Mouse (Mus musculus) midbrain, embryonic 14.5 days (tissue): Measurements from ENCODE around the gene Ece1. TPM values are rescaled to one million over a fixed set of nuclear protein-coding genes. Genes with fewer than 3 reads are reported as not detected.

ENCODE experiments used
- ATAC-seq: fragments of 200-750 bp; cut with Nextera tagmentation; 2 replicates; pipeline ENCODE4 v1.8.0; 2017; ENCODE audit warnings: moderate number of reproducible peaks, moderate library complexity; ENCODE audit not compliant: low FRiP score, low TSS enrichment
- DNase-seq: peaks from one replicate; pipeline ENCODE4 v3.0.0-alpha.2; 2015
- H3K27ac ChIP-seq: fragments of 300-500 bp; sonication (generic); replicated peaks from 2 replicates; pipeline ENCODE4 v1.5.1; 2014; ENCODE audit warnings: mild to moderate bottlenecking, low read depth, low read length, moderate library complexity
- H3K27me3 ChIP-seq: fragments of 300-500 bp; sonication (generic); 2 replicates; pipeline ENCODE4 v1.6.1; 2014; ENCODE audit warnings: low read length, control low read depth, mixed read lengths; ENCODE audit not compliant: control insufficient read depth, insufficient read depth
- H3K36me3 ChIP-seq: fragments of 300-500 bp; sonication (generic); 2 replicates; pipeline ENCODE4 v1.6.1; 2014; ENCODE audit warnings: low read length, control low read depth; ENCODE audit not compliant: control insufficient read depth, insufficient read depth
- H3K4me1 ChIP-seq: fragments of 300-500 bp; sonication (generic); 2 replicates; pipeline ENCODE4 v1.6.1; 2014; ENCODE audit warnings: mild to moderate bottlenecking, antibody characterized with exemption, low read length, control low read depth; ENCODE audit not compliant: control insufficient read depth, insufficient read depth
- H3K4me2 ChIP-seq: fragments of 300-500 bp; sonication (generic); 2 replicates; pipeline ENCODE4 v1.6.1; 2014; ENCODE audit warnings: mild to moderate bottlenecking, low read length, moderate library complexity
- H3K4me3 ChIP-seq: fragments of 300-500 bp; sonication (generic); replicated peaks from 2 replicates; pipeline ENCODE4 v1.5.1; 2014; ENCODE audit warnings: low read depth, low read length
- H3K9ac ChIP-seq: fragments of 300-500 bp; sonication (generic); replicated peaks from 2 replicates; pipeline ENCODE4 v1.6.1; 2014; ENCODE audit warnings: mild to moderate bottlenecking, low read length, moderate library complexity
- H3K9me3 ChIP-seq: fragments of 300-500 bp; sonication (generic); 2 replicates; pipeline ENCODE4 v1.6.1; 2016; ENCODE audit warnings: low read length, control low read depth, mixed read lengths; ENCODE audit not compliant: control insufficient read depth
- WGBS: fragments of 180-500 bp; shearing (Covaris S2); extraction: QIAGEN DNeasy Blood & Tissue Kit; methylation state at CpG from one replicate; pipeline ENCODE4 v1.1.7; 2014; 5-methylcytosine and 5-hydroxymethylcytosine counted together
- polyA plus RNA-seq: library from polyadenylated mRNA; unstranded; fragments of >200 nt; fragmentation: Nextera tagmentation; extraction: Ambion mirVana; gene quantifications from 2 replicates; pipeline ENCODE4 v1.2.1, GENCODE M21; 2014

Ece1 gene
- polyA plus RNA-seq, 1 experiment from 2014 or later = 18.4 TPM

DNA sequence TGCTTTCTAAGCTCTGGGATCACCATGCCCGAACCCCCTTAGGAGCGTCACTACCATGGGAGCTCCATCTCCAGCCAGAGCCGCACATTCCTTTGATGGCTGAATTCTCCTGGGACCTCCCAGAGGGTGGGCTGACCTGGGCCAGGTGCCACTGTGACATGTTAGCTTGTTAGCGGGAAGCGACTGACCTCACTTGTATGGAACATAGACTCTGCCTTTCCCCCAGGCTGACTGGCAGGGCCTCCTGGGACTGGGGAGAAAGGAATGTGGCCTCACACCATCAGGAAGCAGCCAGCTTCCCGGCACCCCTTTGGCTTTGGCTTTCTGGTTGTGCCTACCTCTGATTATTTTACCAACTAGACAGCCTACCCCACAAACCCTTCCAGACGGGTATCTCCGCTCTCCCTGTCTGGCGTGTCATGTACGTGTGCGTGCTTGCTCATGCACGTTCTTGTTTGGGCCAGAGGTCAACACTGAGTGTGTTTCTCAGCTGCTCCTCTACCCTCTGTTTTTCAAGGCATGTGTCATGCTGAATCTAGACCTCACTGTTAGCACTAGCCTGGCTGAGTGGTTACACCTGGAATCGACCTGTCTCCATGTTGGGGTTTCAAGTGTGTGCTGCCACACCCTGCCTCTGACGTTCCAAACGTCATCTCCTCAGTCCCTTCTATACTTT lies 67.4 kb downstream of the Ece1 start:
- Histone ChIP-seq H3K9me3 (no peaks in the 10 kb centered on the region), H3K4me2 (no peak overlapping the region), H3K36me3 (no peaks in the 10 kb centered on the region), H3K27ac (no peak overlapping the region), H3K4me1 (peaks cover 15% of the 10 kb centered on the region; the same call in 1 of the 2 replicates), H3K9ac (no peak overlapping the region), H3K27me3 (no peaks in the 10 kb centered on the region), H3K4me3 (no peak overlapping the region)
- no peak for DNase-seq
- ATAC-seq = no peak
- WGBS = 84% methylated on average over 15 of the region's 15 CpGs

DNA sequence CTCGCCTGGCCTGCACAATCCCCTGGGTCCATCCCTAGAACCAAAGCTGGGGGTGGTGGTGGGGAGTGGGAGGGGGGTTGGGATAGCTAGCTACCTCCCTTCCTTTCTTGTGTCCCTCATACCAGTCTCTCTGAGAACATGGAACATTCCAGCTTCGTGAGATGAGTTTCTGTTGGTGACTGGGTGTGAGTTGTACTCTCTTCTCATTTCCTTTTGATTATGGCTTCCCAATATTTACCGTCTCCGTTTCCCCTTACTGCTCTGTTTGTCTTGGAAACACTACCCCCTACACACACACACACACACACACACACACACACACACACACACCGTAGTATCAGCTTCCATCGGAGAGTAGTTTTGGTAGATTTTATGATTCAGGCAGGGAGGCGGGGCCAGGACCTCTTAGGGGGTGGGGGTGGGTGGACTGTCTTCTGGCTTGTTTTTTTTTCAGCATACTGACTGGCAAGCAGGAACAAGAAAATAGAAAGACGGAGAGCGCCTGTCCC lies 68.5 kb downstream of the Ece1 start:
- 0 out of 2 replicates have a peak, but pooled peaks cover 6% of the 10 kb centered on the region for H3K36me3 ChIP-seq
- 37% methylated on average over 9 of the region's 9 CpGs for WGBS
- H3K4me2 ChIP-seq = no peak overlapping the region
- no peak for ATAC-seq
- no peak overlapping the region for H3K4me3 ChIP-seq
- no peak overlapping the region for H3K9ac ChIP-seq
- H3K4me1 ChIP-seq = peaks cover 15% of the 10 kb centered on the region; the same call in 1 of the 2 replicates
- no peaks in the 10 kb centered on the region for H3K9me3 ChIP-seq
- peak overlapping the region; percentile 55; the same call in 1 of the 2 replicates for H3K27ac ChIP-seq
- H3K27me3 ChIP-seq = no peaks in the 10 kb centered on the region
- no peak for DNase-seq

DNA sequence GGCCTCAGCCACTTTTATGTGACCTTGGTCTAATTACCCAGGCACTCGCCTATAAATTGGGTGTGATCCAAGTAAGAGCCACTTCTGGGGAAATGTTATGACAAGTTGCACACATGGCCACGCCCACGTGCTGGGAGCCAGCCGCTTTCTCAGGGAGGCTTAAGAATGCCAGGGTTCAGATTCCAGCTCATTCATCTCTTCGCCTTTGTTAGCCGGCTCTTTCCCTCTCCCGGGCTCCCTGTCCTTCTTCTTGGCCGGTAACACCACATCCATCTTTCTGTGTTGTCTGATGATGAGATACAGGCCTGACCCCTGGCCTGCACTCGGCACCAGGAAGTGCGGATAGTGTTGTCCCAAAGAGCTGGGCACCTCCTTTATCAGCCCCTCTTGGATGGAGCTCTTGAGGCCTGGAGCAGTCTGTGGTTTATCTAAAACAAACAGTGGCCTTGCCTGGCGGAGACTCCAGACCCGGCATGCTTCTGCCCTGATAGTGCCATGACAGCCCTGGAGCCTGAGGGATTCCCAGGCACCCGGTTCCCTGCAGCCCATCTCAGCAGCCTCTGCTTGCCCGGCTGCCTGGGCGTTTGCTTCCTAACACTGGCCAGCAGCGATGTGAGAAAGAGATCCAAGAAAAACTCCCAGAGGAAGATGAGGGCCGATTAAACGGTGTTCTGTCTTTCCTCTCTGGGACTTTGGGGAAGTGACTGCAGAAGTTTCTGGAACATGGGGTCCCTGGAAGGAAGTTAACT lies 69.1 kb downstream of the Ece1 start:
- ATAC-seq = no peak; the same call in 1 of the 2 replicates
- H3K4me3 ChIP-seq = no peak overlapping the region
- H3K9ac ChIP-seq = no peak overlapping the region
- 21% methylated on average over 18 of the region's 18 CpGs for WGBS
- peak overlapping the region; percentile 55 for H3K27ac ChIP-seq
- no peak overlapping the region for H3K4me2 ChIP-seq
- peak; percentile 75 for DNase-seq
- H3K9me3 ChIP-seq = no peaks in the 10 kb centered on the region
- peaks cover 15% of the 10 kb centered on the region; the same call in 1 of the 2 replicates for H3K4me1 ChIP-seq
- 0 out of 2 replicates have a peak, but pooled peaks cover 6% of the 10 kb centered on the region for H3K36me3 ChIP-seq
- no peaks in the 10 kb centered on the region for H3K27me3 ChIP-seq

DNA sequence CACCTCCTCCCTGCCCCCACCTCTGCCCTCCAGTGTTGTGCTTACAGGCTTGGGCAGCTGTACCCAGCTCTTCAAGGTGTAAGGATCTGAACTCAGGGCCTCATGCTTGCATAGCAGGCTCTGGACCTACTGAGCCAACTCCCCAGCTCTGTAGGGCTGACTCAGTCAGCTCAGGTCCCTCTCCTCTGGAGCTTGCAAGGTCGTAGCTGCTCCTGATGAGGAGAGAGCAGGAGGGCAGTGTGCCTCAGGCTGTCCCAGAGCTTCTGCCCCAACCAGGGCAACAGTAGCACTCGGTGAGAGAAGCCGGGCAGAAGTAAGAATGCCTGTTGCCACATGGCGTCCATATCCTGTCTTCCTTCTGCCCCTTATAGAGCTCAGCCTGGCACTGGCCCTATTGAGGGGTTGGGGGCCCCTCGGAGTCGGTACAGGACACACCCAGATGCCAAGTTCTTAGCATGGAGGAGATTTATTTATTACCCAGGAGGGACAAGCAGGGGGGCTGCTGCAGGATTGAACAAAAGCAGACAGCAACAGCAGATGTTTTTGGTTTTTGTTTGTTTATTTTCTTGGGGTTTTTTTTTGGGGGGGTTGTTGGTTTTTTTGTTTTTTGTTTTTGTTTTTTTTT lies 70.6 kb downstream of the Ece1 start:
- H3K9me3 ChIP-seq = no peaks in the 10 kb centered on the region
- 70% methylated on average over 6 of the region's 6 CpGs for WGBS
- DNase-seq (no peak), ATAC-seq (no peak)
- H3K27me3 ChIP-seq = no peaks in the 10 kb centered on the region
- no peak overlapping the region for H3K27ac ChIP-seq
- no peak overlapping the region for H3K4me3 ChIP-seq
- H3K36me3 ChIP-seq = peaks cover 14% of the 10 kb centered on the region
- H3K4me1 ChIP-seq = peaks cover 15% of the 10 kb centered on the region; the same call in 1 of the 2 replicates
- no peak overlapping the region for H3K9ac ChIP-seq
- H3K4me2 ChIP-seq = no peak overlapping the region

DNA sequence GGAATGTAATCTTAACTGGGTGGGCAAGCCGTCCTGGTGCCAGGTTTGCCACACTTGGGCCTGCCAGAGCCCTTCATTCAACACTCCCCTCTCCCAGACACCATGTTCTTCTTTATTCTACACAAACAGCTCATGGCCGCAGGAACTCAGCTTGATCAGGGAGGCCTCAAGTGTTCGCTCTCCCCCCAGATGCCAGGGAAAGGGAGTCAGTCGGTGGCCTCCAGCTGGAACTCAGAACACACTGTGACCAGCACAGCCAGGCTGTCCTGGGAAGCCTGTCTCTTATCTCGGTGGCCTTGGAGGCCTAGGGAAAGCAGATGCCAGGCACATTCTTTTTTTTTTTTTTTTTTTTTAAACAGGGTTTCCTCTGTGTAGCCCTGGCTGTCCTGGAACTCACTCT lies 71.3 kb downstream of the Ece1 start:
- H3K4me2 ChIP-seq = no peak overlapping the region
- H3K9me3 ChIP-seq = no peaks in the 10 kb centered on the region
- H3K27me3 ChIP-seq = no peaks in the 10 kb centered on the region
- no peak overlapping the region for H3K4me3 ChIP-seq
- peaks cover 14% of the 10 kb centered on the region for H3K36me3 ChIP-seq
- 86% methylated on average over 5 of the region's 5 CpGs for WGBS
- no peak overlapping the region for H3K9ac ChIP-seq
- DNase-seq (no peak), ATAC-seq (no peak)
- peaks cover 15% of the 10 kb centered on the region; the same call in 1 of the 2 replicates for H3K4me1 ChIP-seq
- H3K27ac ChIP-seq = no peak overlapping the region

DNA sequence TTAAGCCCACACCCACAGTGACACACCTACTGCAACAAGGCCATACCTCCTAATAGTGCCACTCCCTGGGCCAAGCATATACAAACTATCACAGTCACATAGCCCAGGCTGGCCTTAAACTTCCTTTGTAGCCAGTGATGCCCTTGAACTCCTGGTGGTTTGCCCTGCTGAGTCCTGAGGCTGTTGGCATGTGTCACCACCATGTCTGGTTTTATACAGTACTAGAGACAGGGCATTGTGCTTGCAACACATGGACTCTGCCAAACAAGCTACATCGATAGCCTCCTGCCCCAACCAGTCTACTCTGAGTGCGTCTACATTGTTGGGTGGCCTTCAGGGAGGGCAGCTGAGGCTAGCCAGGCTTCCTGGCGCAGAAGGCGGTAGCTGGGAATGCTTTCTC lies 74.1 kb downstream of the Ece1 start:
- Histone ChIP-seq H3K27me3 (no peaks in the 10 kb centered on the region), H3K9ac (no peak overlapping the region), H3K4me2 (no peak overlapping the region), H3K4me3 (no peak overlapping the region), H3K9me3 (no peaks in the 10 kb centered on the region), H3K27ac (no peak overlapping the region), H3K4me1 (peaks cover 7% of the 10 kb centered on the region), H3K36me3 (peaks cover 22% of the 10 kb centered on the region)
- WGBS = 94% methylated on average over 4 of the region's 4 CpGs
- DNase-seq (no peak), ATAC-seq (no peak)

DNA sequence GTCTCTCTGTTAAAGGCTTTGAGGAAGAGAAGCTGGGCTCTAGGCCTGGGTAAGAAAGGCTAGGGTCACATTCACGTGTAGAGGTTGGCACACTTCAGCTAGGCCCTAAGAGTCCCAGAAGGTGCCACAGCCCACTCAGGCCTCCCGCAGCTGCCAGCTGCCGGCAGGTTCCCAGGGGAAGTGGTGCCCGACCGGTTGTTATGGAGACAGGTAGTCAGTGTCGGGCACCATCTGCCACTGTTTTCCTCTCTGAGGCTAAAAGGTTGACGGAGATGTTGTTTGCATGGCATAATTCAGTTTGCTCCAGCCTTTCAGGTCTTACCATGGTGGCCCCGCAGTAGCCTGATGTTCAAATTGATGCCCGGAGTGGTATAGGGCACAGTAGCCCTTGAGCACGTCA lies 78.0 kb downstream of the Ece1 start:
- H3K36me3 ChIP-seq = peaks cover 27% of the 10 kb centered on the region
- no peak overlapping the region for H3K4me3 ChIP-seq
- no peak overlapping the region for H3K9ac ChIP-seq
- no peaks in the 10 kb centered on the region for H3K27me3 ChIP-seq
- DNase-seq (peak; percentile 60), ATAC-seq (peak; percentile 34; the same call in 1 of the 2 replicates)
- peak overlapping the region; percentile 26; the same call in 1 of the 2 replicates for H3K27ac ChIP-seq
- no peaks in the 10 kb centered on the region for H3K9me3 ChIP-seq
- H3K4me2 ChIP-seq = no peak overlapping the region
- WGBS = 67% methylated on average over 10 of the region's 10 CpGs
- peaks cover 18% of the 10 kb centered on the region for H3K4me1 ChIP-seq

DNA sequence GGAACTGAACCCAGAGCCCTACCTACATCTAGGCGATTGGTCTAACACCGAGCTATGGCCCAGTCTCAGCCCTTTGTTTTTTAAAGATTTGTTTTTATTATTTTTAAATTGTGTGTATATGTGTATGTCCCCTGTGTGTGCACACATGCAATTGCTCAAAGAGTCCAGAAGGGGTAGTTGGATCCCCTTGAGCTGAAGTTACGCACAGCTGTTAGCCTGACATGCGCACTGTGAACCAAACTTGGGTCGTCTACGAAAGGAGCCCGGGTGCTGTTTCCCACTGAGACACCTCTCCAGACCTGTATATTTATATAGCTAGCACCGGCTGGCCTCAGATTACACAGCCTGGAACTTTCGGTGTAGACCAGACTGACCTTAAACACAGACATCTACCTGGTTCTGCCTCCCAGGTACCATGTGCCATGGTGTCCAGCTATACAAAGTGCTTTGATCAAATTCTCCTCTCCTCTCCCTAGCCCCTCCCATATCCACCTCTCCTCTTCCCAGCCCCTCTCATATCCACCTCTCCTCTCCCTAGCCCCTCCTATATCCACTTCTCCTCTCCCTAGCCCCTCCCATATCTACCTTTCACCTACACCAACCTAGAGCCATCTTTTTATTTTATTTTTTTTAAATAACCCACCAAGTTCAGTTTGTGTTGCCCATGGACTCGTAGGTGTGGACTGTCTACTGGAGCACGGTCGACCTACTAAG lies 79.3 kb downstream of the Ece1 start:
- Histone ChIP-seq H3K27ac (0 out of 2 replicates have a peak overlapping the region, but pooled peaks have one; percentile 49), H3K9ac (no peak overlapping the region), H3K9me3 (no peaks in the 10 kb centered on the region), H3K4me1 (peaks cover 18% of the 10 kb centered on the region), H3K4me3 (no peak overlapping the region), H3K4me2 (no peak overlapping the region), H3K27me3 (no peaks in the 10 kb centered on the region), H3K36me3 (peaks cover 28% of the 10 kb centered on the region)
- no peak for ATAC-seq
- DNase-seq = no peak
- 92% methylated on average over 12 of the region's 12 CpGs for WGBS
